Mouse (Mus musculus) layer of hippocampus, postnatal 10 days (tissue): Measurements from ENCODE around the gene Dctpp1. TPM values are rescaled to one million over a fixed set of nuclear protein-coding genes. Genes with fewer than 3 reads are reported as not detected.
"Not testable (repeated sequence)": the region's sequence is repeated elsewhere in the genome, so short reads cannot be mapped to it uniquely, and the experiment has no call there.

Experiments
- DNase-seq, 2 experiments: peaks; one replicate each; pipeline ENCODE4 v3.0.0; 2021; ENCODE audit warnings: low spot score in 2 of 2
- total RNA-seq, 2 experiments: library from RNA; stranded (reverse); gene quantifications; 2 replicates each; pipeline ENCODE4 v1.2.3; 2021

Dctpp1 gene
- total RNA-seq, 2 experiments from 2014 or later: 36.0 to 37.1 TPM

GRCm38 (mm10) chr7:127270666-127271065, 10.2 kb upstream of the Dctpp1 start:
- DNase-seq: no peak

- no peak for DNase-seq
Measured at GRCm38 (mm10) chr7:127270256-127270655, 9.7 kb upstream of the Dctpp1 start.

GRCm38 (mm10) chr7:127263526-127263925, 3.0 kb upstream of the Dctpp1 start:
- no peak for DNase-seq

GRCm38 (mm10) chr7:127262218-127262961, 1.9 kb upstream of the Dctpp1 start:
- no peak for DNase-seq

GRCm38 (mm10) chr7:127259186-127259905, 1.2 kb downstream of the Dctpp1 start:
- DNase-seq: no peak

GRCm38 (mm10) chr7:127256518-127256917, 4.0 kb downstream of the Dctpp1 start:
- no peak for DNase-seq

GRCm38 (mm10) chr7:127255965-127256364, 4.5 kb downstream of the Dctpp1 start:
- no peak for DNase-seq

GRCm38 (mm10) chr7:127255008-127255407, 5.5 kb downstream of the Dctpp1 start:
- DNase-seq: no peak

- DNase-seq: peak; percentile 94 to 95
Measured at GRCm38 (mm10) chr7:127253821-127254769, 6.4 kb downstream of the Dctpp1 start.

- no peak for DNase-seq
Measured at GRCm38 (mm10) chr7:127253341-127253740, 7.2 kb downstream of the Dctpp1 start.

- DNase-seq: no peak
Measured at GRCm38 (mm10) chr7:127252414-127252813, 8.1 kb downstream of the Dctpp1 start.

- DNase-seq: not testable (repeated sequence)
Measured at GRCm38 (mm10) chr7:127250511-127250910, 10.0 kb downstream of the Dctpp1 start.

GRCm38 (mm10) chr7:127244658-127245510, 15.6 kb downstream of the Dctpp1 start:
- DNase-seq: no peak

- peak; percentile 93 to 95 for DNase-seq
Measured at GRCm38 (mm10) chr7:127243870-127244657, 16.4 kb downstream of the Dctpp1 start, which contains the start of gene Zfp771. TSS of gene Zfp771 (plus strand) at chr7:127244274.

GRCm38 (mm10) chr7:127243361-127243867, 17.1 kb downstream of the Dctpp1 start:
- no peak for DNase-seq

- DNase-seq: no peak
Measured at GRCm38 (mm10) chr7:127234777-127235176, 25.7 kb downstream of the Dctpp1 start.

- no peak for DNase-seq
Measured at GRCm38 (mm10) chr7:127233765-127234164, 26.7 kb downstream of the Dctpp1 start.

GRCm38 (mm10) chr7:127233368-127233749, 27.1 kb downstream of the Dctpp1 start:
- DNase-seq: no peak

- DNase-seq: peak; percentile 82 to 89
Measured at GRCm38 (mm10) chr7:127232622-127233367, 27.7 kb downstream of the Dctpp1 start, which contains the start of the genes Zfp553 and Sept1. TSS of gene Zfp553 (plus strand) at chr7:127233061. TSS of gene Sept1 (minus strand) at chr7:127233130.
